Mouse (Mus musculus) layer of hippocampus, adult 2 months (tissue): Measurements from ENCODE around the gene Spata18. TPM values are rescaled to one million over a fixed set of nuclear protein-coding genes. Genes with fewer than 3 reads are reported as not detected.

Experiments
- DNase-seq, 2 experiments: peaks; one replicate each; pipeline ENCODE4 v3.0.0; 2022; ENCODE audit warnings: low spot score in 2 of 2
- H3K27ac ChIP-seq: fragments of 200-600 bp; 2 replicates; pipeline ENCODE4 v1.8.1; 2022
- H3K4me3 ChIP-seq: fragments of 200-600 bp; 2 replicates; pipeline ENCODE4 v1.8.1; 2022; ENCODE audit warnings: mild to moderate bottlenecking
- CTCF ChIP-seq: fragments of 200-600 bp; conservative IDR thresholded peaks from 2 replicates; pipeline ENCODE4 v1.8.1; 2022; ENCODE audit warnings: antibody characterized with exemption, mild to moderate bottlenecking, moderate library complexity
- total RNA-seq, 2 experiments: library from RNA; stranded (reverse); gene quantifications; 2 replicates each; pipeline ENCODE4 v1.2.3; 2021

Spata18 gene
- total RNA-seq, 2 experiments from 2014 or later: 0.79 to 1.0 TPM

- DNase-seq: no peak
- TF ChIP-seq CTCF: peak; percentile 53
- no peak overlapping the region for H3K27ac ChIP-seq
- no peak overlapping the region for H3K4me3 ChIP-seq
These were observed 53.1 kb downstream of the Spata18 start for GRCm38 (mm10) chr5:73704263-73704662.

- no peak for TF ChIP-seq CTCF
- DNase-seq: no peak
- Histone ChIP-seq H3K27ac (no peak overlapping the region), H3K4me3 (no peak overlapping the region)
These were observed 53.6 kb downstream of the Spata18 start for GRCm38 (mm10) chr5:73704757-73705156.

DNA sequence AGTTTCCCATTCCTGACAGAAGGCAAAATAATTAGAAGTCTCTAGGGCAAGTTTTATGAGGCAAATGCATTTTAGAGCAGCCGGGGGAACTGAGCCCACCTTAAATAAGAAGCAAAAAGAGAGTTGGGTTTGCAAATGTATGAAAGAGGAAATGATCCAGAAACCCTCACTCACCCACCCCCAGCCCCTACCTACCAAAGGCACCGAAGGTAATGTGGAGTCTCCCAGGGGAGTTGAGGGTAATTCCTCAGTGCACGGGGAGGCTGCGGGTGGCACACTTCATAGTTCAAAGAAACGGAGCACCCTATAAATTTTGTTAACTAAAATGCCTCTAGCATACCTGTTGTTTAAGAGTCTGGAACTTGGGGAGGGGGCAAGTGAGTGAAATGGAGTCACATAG lies 54.1 kb downstream of the Spata18 start:
- H3K4me3 ChIP-seq: no peak overlapping the region
- no peak overlapping the region for H3K27ac ChIP-seq
- no peak for DNase-seq
- TF ChIP-seq CTCF: no peak

- no peak for TF ChIP-seq CTCF
- no peak overlapping the region for H3K27ac ChIP-seq
- H3K4me3 ChIP-seq: no peak overlapping the region
- DNase-seq: no peak
These were observed 61.7 kb downstream of the Spata18 start for GRCm38 (mm10) chr5:73712852-73713251.

DNA sequence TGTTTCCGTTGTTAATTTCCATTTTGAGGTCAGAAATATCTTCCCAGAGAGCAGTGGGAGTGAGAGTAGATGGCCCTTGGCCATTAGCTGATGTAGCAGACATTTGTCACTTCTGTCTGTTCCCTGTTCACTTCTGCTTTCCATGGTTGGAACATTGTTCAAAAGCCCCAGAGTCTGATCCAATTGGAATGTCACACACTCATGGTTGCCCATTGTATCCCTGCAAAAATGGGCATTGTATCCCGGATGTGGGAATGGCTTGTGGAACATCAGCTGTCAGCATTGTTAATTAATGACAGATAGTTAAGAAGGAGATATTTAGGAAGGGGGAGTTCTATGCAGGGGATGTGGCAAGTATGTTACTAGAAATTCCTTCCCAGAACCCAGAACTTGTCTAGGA lies 65.8 kb downstream of the Spata18 start:
- Histone ChIP-seq H3K27ac (no peak overlapping the region), H3K4me3 (no peak overlapping the region)
- no peak for TF ChIP-seq CTCF
- DNase-seq: no peak

- no peak overlapping the region for H3K4me3 ChIP-seq
- no peak for DNase-seq
- no peak overlapping the region for H3K27ac ChIP-seq
- no peak for TF ChIP-seq CTCF
These were observed 70.6 kb downstream of the Spata18 start for GRCm38 (mm10) chr5:73721682-73722282.

- no peak for TF ChIP-seq CTCF
- no peak for DNase-seq
- H3K27ac ChIP-seq: no peak overlapping the region
- no peak overlapping the region for H3K4me3 ChIP-seq
These were observed 74.8 kb downstream of the Spata18 start for GRCm38 (mm10) chr5:73725981-73726380.

DNA sequence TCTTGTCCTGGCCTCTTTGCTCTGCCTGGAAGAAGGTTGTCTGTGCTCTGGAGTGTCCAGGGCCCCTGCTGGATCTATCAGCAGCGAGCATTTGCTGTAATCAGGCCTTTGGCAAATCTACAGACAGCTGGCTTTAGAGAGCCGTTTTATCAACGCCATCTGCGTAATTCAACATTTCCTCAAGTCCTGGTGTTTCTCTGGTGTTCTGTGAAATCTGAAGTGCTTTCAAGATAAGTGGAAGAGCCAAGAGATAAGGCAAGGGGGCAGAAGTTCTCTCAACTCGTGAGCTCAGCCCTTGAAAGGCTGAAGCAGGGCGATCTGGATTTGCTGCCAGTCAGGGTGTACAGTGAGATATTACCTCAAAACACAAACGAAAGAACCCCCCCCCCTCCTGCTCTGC lies 77.5 kb downstream of the Spata18 start:
- no peak overlapping the region for H3K27ac ChIP-seq
- H3K4me3 ChIP-seq: no peak overlapping the region
- no peak for TF ChIP-seq CTCF
- DNase-seq: no peak

Other genes starting within 250 kb of the Spata18 start
- gene Cwh43, start 245.3 kb upstream of the Spata18 start, total RNA-seq: under 1 TPM; 0.56 to 0.86 TPM
- gene Dcun1d4, start 170.4 kb upstream of the Spata18 start, total RNA-seq: 100 to 1,000 TPM; 124 to 132 TPM
- not detected for gene Lrrc66, start 18.9 kb upstream of the Spata18 start, total RNA-seq
- 10 to 100 TPM; 48.7 to 50.2 TPM for gene Sgcb, start 3.6 kb upstream of the Spata18 start, total RNA-seq